Mouse (Mus musculus) left cerebral cortex, postnatal 14 days (tissue): ENCODE measurements at regions not wholly inside any gene's neighbourhood (a gene's known extent, or its start where the extent isn't known, plus 50 kb on each side); places are given as distances from the start of the nearest gene placed in this dataset.

Source experiments
- DNase-seq, 2 experiments: peaks; one replicate each; pipeline ENCODE4 v3.0.0; 2021 to 2022; ENCODE audit warnings: low spot score in 2 of 2, mixed read lengths in 1 of 2
- intact Hi-C: fragments of 180-260 bp; cut with DNase I; formaldehyde crosslinking; loops from one replicate; pipeline ENCODE4 v1.15.1; 2025

DNA sequence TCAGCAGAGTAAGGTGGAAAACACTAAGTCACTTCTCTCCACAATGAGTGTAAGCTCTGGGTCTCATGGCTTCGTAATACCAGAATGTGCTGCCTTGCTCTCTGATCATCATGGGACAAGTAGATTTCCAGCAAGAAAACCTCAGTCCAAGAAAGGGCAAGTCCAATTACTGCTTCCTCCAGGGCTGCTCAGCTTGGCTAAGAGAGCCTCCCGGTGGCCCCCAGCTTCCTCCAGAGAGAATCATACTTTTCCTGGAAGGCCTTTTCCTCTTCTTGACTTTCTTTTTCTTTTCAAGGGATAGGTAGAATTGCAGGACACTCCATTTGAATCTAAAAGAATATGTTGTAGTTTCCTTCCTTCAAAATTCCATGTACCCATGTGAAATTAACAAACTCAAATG lies 326.8 kb upstream of the Pbx1 start:
- intact Hi-C loops = no loop called here

DNA sequence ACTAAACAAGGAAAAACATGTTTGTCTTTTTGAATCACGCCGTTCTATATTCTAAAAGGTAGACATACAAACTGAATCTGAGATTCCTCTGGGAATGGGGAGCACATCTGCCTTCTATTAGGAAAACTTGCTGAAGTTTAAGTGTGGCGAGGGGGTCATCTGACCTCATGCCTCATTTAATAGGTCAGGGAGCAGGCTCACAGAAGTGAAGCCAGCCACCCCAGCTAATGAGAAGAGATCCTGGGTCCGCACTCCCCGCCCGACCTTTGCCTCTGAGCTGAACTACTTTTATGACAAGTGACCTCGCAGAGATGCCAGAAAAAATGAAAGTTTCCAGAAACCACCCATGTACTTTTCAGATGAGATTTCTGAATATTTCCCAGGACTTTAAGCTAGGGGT lies 322.1 kb upstream of the Pbx1 start:
- intact Hi-C loops = no loop called here
- no peak for DNase-seq

More for the DNA sequence above, 326.8 kb upstream of the Pbx1 start:
- no peak for DNase-seq

DNA sequence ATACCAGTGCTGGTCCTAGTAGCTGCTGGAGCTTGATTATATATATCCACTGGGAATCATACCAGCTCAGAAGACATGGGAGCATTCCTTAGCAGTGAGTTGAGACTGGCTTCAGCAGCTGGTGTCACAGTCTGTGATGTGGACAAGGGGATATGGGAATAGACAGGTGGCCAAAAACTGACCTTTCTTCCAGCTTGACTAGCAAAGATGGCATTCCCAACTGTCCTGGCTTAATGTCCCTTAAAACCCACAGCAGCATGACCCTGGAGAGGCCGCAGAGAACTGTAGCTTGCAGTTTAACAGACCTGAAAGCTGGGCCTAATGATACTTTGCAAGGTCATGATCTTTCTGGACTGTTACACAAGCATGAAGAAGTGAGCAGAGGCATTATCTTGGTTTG lies 311.4 kb upstream of the Pbx1 start:
- DNase-seq = no peak
- intact Hi-C loops = no loop called here

DNA sequence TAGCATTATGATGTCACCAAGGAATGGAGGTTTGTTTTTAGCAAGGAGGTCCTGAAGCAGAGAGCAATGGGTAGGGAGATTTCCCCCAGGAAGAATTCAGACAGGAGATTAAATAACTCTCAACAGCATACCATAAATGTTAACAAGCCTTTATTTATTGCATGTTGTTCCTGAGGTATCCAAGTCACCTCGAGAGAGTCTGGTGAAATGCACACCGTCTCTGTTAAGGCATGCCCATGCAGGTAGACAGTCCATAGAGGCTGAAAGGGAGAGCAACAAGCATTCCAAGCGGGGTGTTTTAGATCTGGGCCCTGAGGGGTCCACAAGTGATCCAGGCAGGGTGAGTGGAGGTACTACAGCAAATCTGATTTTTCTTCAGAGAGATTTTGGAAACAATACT lies 305.9 kb upstream of the Pbx1 start:
- intact Hi-C loops = no loop called here
- DNase-seq = no peak

DNA sequence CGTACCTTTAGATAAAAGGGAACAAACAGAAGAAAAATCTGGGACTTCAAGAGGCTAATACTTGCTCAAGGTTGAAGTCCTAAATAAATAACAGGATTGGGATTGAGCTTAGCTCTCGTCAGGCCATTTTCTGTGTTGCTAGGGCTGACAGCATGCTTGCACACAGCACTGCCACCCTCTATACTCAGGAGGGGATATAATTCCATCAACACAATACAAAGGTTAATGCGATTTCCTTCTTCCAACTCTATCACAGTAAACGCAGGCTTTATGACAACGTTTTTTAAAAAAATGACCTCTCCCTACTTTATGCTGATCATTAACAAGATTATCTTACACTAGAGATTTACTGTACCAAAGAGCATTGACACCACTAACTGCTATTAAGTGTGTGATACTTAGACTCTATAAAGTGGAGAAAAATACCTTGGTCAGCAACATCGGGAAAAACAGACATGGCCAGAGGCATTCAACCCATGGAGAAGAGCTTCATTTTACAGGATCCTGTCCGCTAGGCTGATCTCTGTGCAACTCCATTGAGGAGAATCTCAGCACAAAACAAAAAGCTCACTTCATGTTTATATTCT lies 305.3 kb upstream of the Pbx1 start:
- no peak for DNase-seq

DNA sequence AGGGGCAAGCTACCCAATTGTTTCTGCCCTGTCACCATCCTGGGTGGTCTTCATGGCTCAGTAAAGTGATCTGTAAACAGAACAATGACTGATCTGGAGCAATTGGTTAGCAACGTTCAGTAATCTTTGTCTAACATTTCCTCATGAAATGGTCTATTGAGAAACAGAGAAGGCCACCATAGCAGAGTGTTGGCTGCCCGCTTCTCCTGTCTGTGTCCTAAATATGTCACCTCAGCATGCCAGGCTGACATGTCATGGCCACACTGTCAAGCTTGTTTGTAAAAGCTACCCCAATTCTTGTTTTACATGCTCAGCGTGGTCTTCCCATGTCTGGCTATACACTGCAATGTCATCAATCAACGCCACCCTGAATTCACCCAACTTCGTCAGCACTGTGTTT lies 301.0 kb upstream of the Pbx1 start:
- intact Hi-C loops = no loop called here

More for the DNA sequence above, 305.3 kb upstream of the Pbx1 start:
- intact Hi-C loops = no loop called here

DNA sequence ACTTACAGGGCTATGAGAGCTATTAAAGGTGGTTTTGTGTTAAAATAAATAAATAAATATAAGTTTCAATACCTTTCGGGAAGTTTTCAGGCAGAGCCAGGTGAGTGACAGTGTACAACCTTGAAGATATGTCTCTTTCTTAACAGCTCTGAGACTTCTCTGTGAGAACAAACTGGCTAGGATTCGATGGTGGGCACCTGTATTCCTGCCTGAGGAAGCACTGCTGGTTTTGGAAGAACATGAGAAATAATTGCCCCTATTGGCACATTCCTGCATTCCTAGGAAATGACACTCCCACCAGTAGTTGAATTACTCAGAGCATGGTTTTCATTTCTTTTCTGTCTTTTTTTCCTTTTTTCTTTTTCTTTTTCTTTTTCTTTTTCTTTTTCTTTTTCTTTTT lies 277.8 kb upstream of the Pbx1 start:
- intact Hi-C loops = no loop called here
- no peak for DNase-seq

More for the DNA sequence above, 301.0 kb upstream of the Pbx1 start:
- no peak for DNase-seq

DNA sequence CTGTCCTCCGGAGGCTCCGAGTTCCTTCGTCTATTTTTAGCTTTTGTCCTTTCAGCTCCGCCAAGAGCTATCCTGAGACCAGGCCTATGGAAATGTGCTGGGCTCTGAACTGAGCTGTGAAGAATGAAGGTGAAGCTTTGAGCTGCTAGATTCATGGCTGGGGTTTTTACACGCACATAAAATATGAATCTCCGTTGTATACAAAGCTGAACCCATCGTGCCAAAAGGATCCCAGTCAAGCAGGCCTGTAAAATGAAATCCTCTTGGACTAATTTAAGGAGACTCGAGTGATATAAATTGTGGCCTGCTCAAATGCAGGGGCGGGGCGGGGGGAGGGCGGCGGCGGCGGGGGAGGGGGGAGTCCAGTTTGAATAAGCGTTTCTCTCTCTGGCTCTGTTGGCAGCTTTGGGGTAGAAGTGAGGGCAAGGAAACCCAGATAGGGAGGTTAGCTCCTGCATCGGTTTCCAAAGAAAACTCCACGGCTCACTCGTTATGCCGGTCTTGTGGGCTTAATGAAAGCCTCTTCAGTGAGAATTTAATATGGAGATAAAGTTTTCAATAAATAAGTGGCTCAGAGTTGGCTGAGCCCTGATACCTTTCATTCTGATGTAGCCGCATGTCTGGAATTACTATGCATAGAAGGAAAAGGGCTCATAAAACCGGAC lies 277.1 kb upstream of the Pbx1 start:
- intact Hi-C loops = no loop called here
- DNase-seq = peak; percentile 7 to 23

DNA sequence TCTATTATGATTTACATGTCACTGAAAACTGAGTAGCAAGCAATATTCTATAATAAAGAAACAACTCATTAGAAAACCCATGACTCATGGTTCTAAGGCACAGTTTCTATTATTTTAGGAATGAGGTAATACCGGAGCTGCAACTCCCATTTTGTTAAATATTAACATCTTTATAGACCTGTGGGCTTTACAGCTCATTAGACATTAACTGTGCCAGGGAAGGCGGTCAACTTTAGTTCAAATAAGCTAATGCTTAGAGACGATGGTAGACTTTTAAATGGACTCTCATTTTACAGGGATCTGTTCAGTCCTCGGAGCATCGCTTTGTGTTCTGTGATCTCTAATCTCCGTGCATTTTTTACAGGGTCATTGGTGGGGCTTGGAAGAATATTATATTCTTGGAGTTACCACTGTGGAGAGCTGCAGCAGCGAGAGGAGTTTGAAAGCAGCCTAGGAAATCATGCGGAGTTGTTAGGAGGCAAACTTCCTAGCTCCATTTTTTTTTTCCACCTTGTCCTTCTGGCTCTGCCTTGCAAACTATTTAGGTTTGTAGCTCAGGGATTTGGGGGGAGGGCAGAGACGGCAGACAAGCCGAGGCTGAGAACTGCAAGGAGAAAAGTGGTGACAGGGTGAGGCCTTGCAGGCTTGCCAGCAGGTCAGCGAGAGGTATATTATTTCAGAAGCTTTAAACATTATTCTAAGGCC lies 276.2 kb upstream of the Pbx1 start:
- intact Hi-C loops = no loop called here
- DNase-seq = no peak

DNA sequence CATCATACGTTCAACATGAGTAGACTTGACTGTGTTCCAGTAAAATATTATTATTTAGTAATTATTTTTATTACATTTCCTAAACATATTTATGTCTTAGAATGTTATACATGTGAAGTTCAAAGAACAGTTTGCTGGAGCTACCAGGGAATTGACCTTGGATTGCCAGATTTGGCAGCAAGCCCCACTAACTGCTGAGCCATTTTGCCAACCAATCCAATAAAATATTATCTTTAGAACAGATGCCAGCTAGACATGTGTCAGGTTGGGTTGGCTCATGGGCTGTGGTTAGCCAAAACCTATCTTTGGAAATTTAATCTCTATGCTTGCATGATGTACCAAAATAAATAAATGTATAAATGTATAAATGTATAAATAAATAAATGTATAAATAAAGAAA lies 265.3 kb upstream of the Pbx1 start:
- no peak for DNase-seq
- intact Hi-C loops = no loop called here

DNA sequence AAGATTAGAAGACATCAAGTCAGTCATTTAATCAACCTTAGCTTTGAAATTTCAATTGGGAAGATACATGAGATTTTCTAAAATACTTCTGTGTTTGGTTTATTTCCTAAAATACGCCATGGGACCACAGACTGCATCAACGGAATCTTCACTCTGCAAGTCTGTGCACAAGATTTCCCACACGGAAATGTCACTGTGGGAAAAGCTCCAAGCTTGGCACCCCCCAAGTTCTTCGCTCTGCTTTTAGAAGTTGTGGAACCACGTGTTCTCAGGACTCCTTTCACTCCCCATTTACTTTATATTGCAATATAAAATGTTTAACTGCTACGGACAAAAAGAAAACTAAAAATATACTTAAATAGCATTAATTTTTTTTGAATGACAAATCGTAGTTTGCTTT lies 254.8 kb upstream of the Pbx1 start:
- peak; percentile 33 to 39 for DNase-seq

DNA sequence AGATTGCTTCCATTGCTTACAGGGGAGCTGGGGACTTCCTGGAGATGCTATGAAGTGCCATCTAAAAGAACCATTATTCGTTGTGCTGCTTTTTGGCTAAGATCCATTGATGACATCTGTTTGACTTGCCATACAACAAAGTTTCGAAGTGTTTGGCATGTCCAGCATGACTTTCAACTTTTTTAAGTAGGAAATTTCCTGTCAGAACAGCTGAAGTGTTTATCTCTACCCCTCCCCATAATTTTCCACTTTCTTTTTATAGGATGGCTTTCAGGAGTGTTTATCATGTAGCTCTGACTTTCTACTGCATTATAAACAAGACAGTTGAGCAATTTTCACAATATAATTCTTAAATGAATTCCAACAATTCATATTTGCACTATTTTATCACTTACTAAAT lies 253.1 kb upstream of the Pbx1 start:
- intact Hi-C loops = no loop called here
- no peak for DNase-seq

More for the DNA sequence above, 254.8 kb upstream of the Pbx1 start:
- intact Hi-C loops = no loop called here

DNA sequence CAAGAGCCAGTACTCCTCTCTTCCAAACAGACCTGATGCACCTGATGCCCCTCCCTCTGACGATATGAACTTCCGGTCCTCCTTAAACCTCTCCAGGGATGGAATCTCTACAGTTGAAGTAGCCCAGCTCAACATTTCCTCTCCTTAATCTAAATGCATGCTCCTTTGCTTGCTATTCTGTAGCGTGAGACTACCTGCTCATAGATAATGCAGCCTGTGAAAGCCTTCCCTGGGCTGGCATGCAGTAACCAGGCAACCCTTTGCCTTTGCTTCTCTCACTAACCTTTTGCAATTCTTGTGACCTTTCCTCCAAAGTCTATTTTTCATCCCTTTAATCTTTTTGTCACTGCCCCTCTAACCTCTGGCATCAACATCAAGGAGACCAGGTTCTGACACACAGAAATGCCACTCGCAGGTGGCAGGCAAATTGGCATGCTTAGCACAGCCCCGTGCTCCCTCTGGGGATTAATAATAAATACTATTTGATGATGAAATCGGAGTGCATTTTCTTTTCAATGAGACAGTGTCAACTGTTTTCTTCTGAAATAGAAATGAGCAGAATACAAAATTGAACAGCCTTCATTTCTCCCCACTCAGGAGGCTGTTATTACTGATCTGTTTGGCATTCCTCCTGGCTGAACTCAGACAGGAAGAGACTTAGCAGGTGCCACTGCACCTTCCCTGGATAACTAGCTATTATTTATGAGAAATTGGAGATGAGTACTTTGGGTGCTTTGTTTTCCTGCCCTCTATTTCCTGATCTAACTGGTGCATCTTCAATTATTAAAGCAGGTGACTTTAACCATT lies 249.8 kb upstream of the Pbx1 start:
- intact Hi-C loops = no loop called here
- no peak for DNase-seq

DNA sequence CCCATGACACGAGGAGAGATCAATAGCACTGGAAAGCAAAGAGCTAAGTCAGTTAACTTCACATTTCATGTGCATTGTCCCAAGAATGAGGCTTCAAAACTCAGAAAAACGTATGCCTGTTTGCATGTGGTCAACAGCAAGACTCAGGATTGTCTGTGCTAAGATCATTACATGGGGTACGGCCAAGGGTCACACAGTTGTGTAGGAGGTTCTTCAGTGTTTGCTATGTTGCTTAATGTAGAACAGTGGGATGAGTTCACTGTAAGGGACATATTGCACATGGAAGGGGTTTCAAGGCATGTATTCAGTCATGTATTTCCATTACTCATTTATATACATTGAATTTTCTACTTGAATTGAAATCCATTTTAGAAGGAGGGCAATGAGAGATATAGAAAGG lies 248.6 kb upstream of the Pbx1 start:
- intact Hi-C loops = no loop called here
- DNase-seq = no peak

DNA sequence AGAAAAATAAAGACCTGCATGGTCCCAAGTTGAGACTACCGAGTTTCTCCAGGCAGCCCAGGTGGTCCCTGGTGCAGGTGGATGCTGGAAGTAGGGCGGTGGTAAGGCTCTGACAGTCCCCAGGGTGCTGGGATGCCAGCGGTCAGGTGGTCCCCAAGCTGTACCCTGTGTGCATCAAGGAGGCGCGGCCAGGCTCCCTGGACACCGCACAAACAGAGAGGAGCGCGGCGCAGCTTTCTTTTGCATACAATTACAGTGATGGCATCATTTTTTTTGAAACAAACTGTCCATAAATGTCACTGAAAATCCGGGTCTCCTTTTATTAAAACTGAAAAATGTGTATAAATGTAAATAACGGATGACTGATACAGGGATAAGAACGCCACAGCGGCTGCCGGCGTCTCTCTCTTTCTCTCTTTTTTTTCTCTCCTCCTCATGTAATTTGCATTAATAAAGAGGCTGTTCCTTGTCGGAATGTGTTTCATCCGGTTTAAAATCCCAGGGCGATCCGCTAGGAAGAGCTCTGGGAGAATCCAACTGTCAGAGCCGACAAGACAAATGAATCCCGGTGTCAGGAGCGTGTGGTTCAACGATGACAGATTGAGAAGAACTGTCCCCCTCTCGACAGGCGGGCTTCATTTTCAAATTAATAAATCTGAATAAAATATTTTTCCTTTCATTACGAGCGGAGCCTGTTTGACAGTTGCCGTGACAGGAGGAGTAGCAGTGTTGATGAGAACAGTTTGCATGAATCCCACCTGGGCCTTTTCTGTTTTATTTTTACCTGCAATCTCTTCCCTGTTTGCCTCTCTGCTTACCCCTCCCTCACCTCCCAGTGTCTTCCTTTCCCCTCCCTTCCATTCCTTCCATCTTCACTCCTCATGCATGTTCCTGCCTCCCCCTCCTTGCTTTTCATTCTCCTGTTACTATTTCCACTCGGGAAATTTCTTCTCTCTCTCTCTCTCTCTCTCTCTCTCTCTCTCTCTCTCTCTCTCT lies 244.6 kb upstream of the Pbx1 start:
- intact Hi-C loops = loop anchor here (10.0 kb wide), 1 partner anchor 242 kb away; the partner anchor contains the start of gene Pbx1

DNA sequence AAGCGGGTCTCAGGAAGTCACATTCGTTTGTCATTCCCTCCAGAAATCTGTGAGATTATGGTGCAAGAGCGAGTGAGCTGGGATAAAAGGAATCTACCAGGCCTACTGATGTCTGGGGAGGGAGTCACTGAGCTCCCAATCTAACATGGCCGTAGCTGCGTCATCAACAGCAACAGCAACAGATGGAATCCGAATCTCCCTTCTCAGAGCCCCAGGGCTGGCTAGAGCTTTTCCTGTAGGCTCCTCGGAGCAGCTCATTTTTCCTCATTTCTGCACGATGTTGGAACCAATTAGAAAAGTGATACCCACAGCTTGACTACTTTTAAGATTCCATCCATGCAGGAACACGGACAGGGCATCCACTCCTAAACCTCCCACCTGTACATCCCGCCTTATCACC lies 243.7 kb upstream of the Pbx1 start:
- peak in 1 of 2 experiments; percentile 9 for DNase-seq
- intact Hi-C loops = loop anchor here (10.0 kb wide), 1 partner anchor 241 kb away; the partner anchor contains the start of gene Pbx1

More for the DNA sequence above, 244.6 kb upstream of the Pbx1 start:
- DNase-seq = peak; percentile 18 to 25

DNA sequence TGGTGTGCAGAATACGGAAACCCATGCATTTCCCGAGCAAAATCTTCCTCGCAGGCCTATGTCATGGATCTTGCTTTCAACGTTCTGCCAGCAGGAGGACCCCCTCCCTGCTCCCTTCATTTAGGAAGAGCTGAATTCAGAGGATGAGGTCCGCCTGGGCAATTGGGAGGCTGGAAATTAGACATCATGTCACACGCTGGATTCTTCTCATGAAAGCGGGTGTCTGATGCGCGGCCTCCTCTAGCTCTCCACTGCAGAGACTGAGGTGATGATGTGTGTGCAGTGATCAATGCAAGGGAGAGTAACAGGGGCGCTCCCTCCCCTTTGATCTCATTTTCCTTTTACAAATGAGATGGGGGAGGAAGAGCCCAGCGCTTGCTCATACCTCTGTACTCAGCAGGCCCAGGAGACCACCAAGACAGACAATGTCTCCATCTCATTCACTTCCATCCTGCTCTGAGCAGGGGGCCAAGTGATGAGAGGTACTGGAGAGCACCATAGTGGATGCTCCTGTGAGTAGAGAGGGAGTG lies 230.8 kb upstream of the Pbx1 start:
- DNase-seq = no peak
- intact Hi-C loops = no loop called here

DNA sequence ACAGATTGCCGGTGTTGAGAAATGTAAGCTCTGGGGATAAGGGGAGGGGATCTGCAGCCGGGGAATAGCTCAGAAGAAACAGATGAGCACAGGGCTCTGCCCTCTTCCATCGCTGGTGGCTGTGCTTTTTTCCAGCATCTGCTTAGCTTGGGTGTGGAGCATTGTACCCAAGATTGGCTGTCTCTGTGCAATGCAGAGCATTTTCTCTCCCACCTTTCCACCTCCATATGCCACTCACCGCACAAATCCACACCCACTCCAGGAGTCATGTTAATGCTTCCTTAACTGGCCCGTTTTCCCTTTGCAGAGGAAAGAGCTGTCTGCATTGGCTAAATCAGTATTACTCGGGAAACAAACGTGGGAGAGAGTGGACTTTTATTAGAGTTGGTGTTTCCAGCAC lies 228.9 kb upstream of the Pbx1 start:
- intact Hi-C loops = no loop called here
- DNase-seq = peak in 1 of 2 experiments; percentile 20

DNA sequence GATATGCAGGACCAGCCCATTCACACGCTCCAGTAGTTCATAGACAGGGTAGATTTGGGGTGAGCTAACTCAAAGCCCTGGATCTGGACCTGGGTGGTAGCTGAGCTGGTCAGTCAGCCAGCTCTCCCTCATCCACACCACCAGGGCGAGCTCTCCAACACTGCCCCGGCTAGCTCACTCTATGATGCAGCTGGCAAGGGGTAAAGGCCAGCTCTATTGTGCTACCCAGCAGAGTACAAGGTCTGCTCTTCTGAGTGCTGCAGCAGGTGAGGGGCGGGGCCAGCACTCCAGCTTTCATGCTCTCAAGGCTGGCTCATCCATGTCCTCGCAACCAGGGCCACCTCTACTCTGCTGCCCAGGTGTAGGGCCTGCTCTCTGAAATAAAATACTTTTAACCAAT lies 227.5 kb upstream of the Pbx1 start:
- intact Hi-C loops = no loop called here
- DNase-seq = no peak
